Mouse (Mus musculus) kidney, postnatal 0 days (tissue): ENCODE results near the gene Ccdc77. TPM values are rescaled to one million over a fixed set of nuclear protein-coding genes. Genes with fewer than 3 reads are reported as not detected.

Source experiments
- ATAC-seq: fragments of 200-750 bp; cut with Nextera tagmentation; replicated peaks from 2 replicates; pipeline ENCODE4 v1.8.0; 2017; ENCODE audit warnings: low read depth, moderate number of reproducible peaks, moderate TSS enrichment, moderate library complexity; ENCODE audit not compliant: low FRiP score
- DNase-seq: peaks from one replicate; pipeline ENCODE4 v3.0.0-alpha.2; 2016; ENCODE audit warnings: low spot score
- H3K27ac ChIP-seq: fragments of 300-500 bp; sonication (generic); 2 replicates; pipeline ENCODE4 v1.5.1; 2014; ENCODE audit warnings: mild to moderate bottlenecking
- H3K27me3 ChIP-seq: fragments of 300-500 bp; sonication (generic); 2 replicates; pipeline ENCODE4 v1.6.1; 2014; ENCODE audit warnings: low read length, mixed read lengths; ENCODE audit not compliant: insufficient read depth
- H3K36me3 ChIP-seq: fragments of 300-500 bp; sonication (generic); 2 replicates; pipeline ENCODE4 v1.6.1; 2014; ENCODE audit warnings: low read length, mixed read lengths; ENCODE audit not compliant: insufficient read depth
- H3K4me1 ChIP-seq: fragments of 300-500 bp; sonication (generic); replicated peaks from 2 replicates; pipeline ENCODE4 v1.6.1; 2014; ENCODE audit warnings: antibody characterized with exemption, low read length, mixed read lengths; ENCODE audit not compliant: insufficient read depth
- H3K4me2 ChIP-seq: fragments of 300-500 bp; sonication (generic); 2 replicates; pipeline ENCODE4 v1.6.1; 2014; ENCODE audit warnings: mild to moderate bottlenecking, low read length, moderate library complexity, mixed read lengths
- H3K4me3 ChIP-seq: fragments of 300-500 bp; sonication (generic); replicated peaks from 2 replicates; pipeline ENCODE4 v1.5.1; 2014; ENCODE audit warnings: low read depth, low read length
- H3K9ac ChIP-seq: fragments of 300-500 bp; sonication (generic); 2 replicates; pipeline ENCODE4 v1.6.1; 2014; ENCODE audit warnings: low read depth, low read length
- H3K9me3 ChIP-seq: fragments of 300-500 bp; sonication (generic); replicated peaks from 2 replicates; pipeline ENCODE4 v1.6.1; 2016; ENCODE audit warnings: low read length, inconsistent platforms, mixed read lengths
- CTCF ChIP-seq: IDR thresholded peaks from 2 replicates; pipeline ENCODE4 v1.5.1; 2016; ENCODE audit warnings: antibody characterized with exemption, low read depth, mild to moderate bottlenecking, moderate library complexity
- WGBS: fragments of 180-500 bp; shearing (Covaris S2); extraction: QIAGEN DNeasy Blood & Tissue Kit; methylation state at CpG from one replicate; pipeline ENCODE4 v1.1.7; 2014; 5-methylcytosine and 5-hydroxymethylcytosine counted together
- polyA plus RNA-seq: library from polyadenylated mRNA; unstranded; fragments of >200 nt; fragmentation: Nextera tagmentation; extraction: Ambion mirVana; gene quantifications from 2 replicates; pipeline ENCODE4 v1.2.1, GENCODE M21; 2015

Gene Ccdc77
- polyA plus RNA-seq, 1 experiment from 2014 or later, result 16.9 TPM

DNA sequence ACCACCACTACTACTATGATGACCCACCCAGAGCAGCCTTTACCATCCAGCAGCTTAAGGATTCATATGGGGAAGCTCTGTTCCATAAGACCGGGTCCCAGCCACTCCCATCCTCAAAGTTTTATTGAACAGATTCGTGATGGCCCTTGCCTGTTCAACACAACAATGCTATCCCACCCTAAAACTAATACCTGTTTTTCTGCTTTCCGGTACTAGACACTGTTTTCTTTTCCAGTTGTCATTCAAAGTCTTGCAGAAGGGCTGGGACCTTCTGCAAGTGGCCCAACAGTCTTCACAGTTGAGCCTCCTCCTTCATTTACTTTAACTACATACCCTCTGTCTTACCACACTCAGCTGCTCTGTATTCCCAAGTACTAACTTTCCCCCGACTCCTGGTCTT, 74.7 kb downstream of the Ccdc77 start:
- Histone ChIP-seq H3K4me1 (no peaks in the 10 kb centered on the region; the same call in 1 of the 2 replicates), H3K9ac (no peak overlapping the region), H3K27me3 (no peaks in the 10 kb centered on the region), H3K4me3 (no peak overlapping the region), H3K4me2 (no peak overlapping the region), H3K9me3 (no peaks in the 10 kb centered on the region), H3K27ac (no peak overlapping the region), H3K36me3 (no peaks in the 10 kb centered on the region)
- DNase-seq, result no peak
- no peak for TF ChIP-seq CTCF
- no peak for ATAC-seq
- WGBS, result 77% methylated on average over 4 of the region's 4 CpGs

DNA sequence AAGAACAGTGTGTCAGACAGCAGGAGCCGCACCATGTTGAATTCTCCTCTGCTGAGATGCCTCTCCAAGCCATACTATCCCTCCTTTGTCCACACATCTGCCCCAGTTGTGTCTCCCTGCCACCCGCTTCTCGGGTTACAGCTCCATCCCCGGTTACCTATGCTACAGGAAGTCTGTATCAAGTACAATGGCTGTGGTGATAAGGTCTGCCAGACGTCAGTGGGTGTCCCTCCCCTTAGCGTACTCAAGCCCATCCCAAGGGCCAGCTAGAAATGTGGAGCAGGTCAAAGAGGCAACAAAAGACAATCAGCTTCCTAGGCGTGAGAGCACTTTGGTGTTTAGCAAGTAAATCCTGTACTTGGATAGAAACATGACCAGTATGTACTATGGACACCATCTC, 75.6 kb downstream of the Ccdc77 start:
- Histone ChIP-seq H3K9ac (no peak overlapping the region), H3K36me3 (no peaks in the 10 kb centered on the region), H3K27ac (no peak overlapping the region), H3K9me3 (no peaks in the 10 kb centered on the region), H3K4me3 (no peak overlapping the region), H3K4me1 (no peaks in the 10 kb centered on the region; the same call in 1 of the 2 replicates), H3K4me2 (no peak overlapping the region), H3K27me3 (no peaks in the 10 kb centered on the region)
- DNase-seq (no peak), ATAC-seq (no peak)
- no peak for TF ChIP-seq CTCF
- 41% methylated on average over 7 of the region's 7 CpGs for WGBS

DNA sequence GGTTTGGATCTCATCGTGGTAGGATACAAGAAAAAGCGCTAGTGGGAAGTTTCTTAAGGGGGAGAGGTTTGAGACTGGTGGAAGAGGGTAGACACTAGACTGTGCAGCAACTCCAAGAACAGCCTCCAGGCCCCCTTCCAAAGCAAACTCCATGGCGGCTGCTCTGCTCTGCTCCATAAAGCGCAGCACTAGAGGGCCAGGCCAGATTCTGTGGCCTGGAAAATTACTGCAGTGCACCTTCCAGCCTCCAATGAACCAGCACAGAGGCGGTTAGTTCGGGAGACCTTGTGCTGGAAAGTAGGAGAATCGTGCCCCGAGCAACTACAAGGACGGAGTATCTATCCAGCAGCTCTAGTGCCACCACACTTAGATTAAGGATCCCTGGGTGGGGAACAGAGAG, 76.9 kb downstream of the Ccdc77 start:
- Histone ChIP-seq H3K4me1 (no peaks in the 10 kb centered on the region; the same call in 1 of the 2 replicates), H3K4me3 (no peak overlapping the region), H3K9me3 (no peaks in the 10 kb centered on the region), H3K9ac (no peak overlapping the region), H3K27me3 (no peaks in the 10 kb centered on the region), H3K4me2 (no peak overlapping the region), H3K36me3 (no peaks in the 10 kb centered on the region), H3K27ac (0 out of 2 replicates have a peak overlapping the region, but pooled peaks have one; percentile 26)
- 50% methylated on average over 9 of the region's 9 CpGs for WGBS
- DNase-seq (peak; percentile 46), ATAC-seq (peak; percentile 33; the same call in 1 of the 2 replicates)
- no peak for TF ChIP-seq CTCF

DNA sequence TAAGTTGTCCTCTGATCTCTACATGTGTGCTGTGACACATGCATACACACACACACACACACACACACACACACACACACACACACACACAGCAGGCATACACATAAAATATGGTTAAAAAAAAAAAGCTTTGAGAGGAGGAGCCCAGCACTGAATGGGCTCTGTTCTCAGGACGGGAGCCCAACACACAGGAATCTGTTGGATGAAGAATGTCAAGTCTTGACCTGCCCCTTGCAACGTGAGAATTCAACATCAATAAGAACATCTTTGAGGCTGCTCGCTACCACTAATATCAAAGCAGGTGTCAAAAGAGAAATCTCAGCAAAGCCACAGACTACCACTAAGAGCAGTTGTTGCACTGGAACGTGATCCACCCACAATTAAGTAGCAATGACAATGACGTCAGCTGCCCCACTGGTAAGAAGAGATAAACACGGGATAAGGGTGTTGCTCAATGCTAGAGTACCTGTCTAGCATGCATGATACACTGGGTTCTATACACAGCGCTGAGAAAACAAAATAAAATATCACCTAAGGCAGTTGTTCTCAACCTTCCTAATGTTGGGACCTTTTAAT, 87.2 kb downstream of the Ccdc77 start:
- H3K4me2 ChIP-seq, result no peak overlapping the region
- no peaks in the 10 kb centered on the region for H3K27me3 ChIP-seq
- H3K4me3 ChIP-seq, result no peak overlapping the region
- no peaks in the 10 kb centered on the region for H3K4me1 ChIP-seq
- ATAC-seq (no peak), DNase-seq (no peak)
- H3K27ac ChIP-seq, result no peak overlapping the region
- H3K36me3 ChIP-seq, result no peaks in the 10 kb centered on the region
- no peaks in the 10 kb centered on the region for H3K9me3 ChIP-seq
- WGBS, result 75% methylated on average over 7 of the region's 7 CpGs
- H3K9ac ChIP-seq, result no peak overlapping the region
- TF ChIP-seq CTCF, result no peak

DNA sequence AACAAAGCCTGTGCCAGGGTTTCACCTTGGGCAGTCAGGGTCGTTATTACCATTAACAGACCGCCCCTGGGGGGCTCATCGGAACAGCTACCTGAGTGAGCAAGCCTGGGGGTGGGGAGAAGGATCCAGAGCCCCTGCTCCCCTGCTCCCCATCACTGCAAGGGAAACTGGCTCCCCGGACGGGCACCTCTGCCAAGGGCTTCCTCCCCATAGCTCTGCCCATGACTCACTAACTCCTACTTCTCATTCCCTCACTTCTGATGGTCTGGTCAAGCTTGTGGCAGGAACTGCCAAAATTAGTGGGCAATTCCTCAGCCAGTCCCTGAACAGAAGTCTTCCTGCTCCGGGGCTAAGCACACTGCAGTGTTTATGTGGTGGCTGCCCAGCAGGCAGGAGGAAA, 88.9 kb downstream of the Ccdc77 start:
- ATAC-seq (peak; percentile 33; the same call in 1 of the 2 replicates), DNase-seq (no peak)
- Histone ChIP-seq H3K4me2 (no peak overlapping the region), H3K27ac (no peak overlapping the region), H3K4me3 (no peak overlapping the region), H3K9me3 (no peaks in the 10 kb centered on the region), H3K27me3 (no peaks in the 10 kb centered on the region), H3K4me1 (no peaks in the 10 kb centered on the region), H3K9ac (no peak overlapping the region), H3K36me3 (no peaks in the 10 kb centered on the region)
- WGBS, result 37% methylated on average over 6 of the region's 6 CpGs
- no peak for TF ChIP-seq CTCF

DNA sequence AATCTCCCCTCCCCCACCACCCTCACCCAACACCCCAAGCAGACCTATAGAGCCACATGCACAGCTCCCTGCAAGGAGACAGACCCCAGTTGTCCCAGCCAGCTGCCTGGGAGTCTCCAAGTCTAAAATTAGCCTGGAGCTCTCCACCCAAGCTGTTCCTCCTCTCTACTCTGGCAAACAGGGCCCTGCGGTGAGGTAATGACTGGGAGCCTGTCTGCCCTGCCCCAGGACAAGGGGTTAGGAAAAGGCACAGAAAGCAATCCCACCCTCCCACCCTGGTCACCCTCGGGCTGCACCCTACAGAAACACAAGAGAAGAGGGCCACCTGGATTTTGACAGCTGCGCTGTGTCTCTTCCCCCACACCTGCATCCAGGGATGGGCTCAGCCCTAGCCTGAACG, 89.3 kb downstream of the Ccdc77 start:
- Histone ChIP-seq H3K9ac (no peak overlapping the region), H3K27me3 (no peaks in the 10 kb centered on the region), H3K36me3 (no peaks in the 10 kb centered on the region), H3K4me1 (no peaks in the 10 kb centered on the region), H3K4me3 (no peak overlapping the region), H3K9me3 (no peaks in the 10 kb centered on the region), H3K4me2 (no peak overlapping the region), H3K27ac (no peak overlapping the region)
- WGBS, result 42% methylated on average over 4 of the region's 4 CpGs
- ATAC-seq (peak; percentile 54), DNase-seq (peak; percentile 32)
- TF ChIP-seq CTCF, result no peak

Other genes starting within 250 kb of the Ccdc77 start
- gene D330020A13Rik, start 70.0 kb downstream of the Ccdc77 start, polyA plus RNA-seq, result 0.32 and 1.1 TPM in 2 replicates
- gene B4galnt3, start 69.8 kb downstream of the Ccdc77 start, polyA plus RNA-seq, result 2.1 and 2.5 TPM in 2 replicates
- 34.3 and 36.3 TPM in 2 replicates for gene Kdm5a, start 250 bp downstream of the Ccdc77 start, polyA plus RNA-seq
- 3.8 and 5.2 TPM in 2 replicates for gene Il17ra, start 98.9 kb upstream of the Ccdc77 start, polyA plus RNA-seq
- 0.12 and 0.13 TPM in 2 replicates for gene Tmem121b, start 129.4 kb upstream of the Ccdc77 start, polyA plus RNA-seq
- 15.9 and 17.9 TPM in 2 replicates for gene Hdhd5, start 166.9 kb upstream of the Ccdc77 start, polyA plus RNA-seq